Mouse (Mus musculus) bone marrow, adult 2 months (tissue): ENCODE results near the gene Dysf. TPM values are rescaled to one million over a fixed set of nuclear protein-coding genes. Genes with fewer than 3 reads are reported as not detected.

Experiments
- H3K27ac ChIP-seq: fragments of 200-500 bp; 2 replicates; pipeline ENCODE4 v1.5.1; 2012; ENCODE audit warnings: low read depth, mild to moderate bottlenecking, control low read depth, inconsistent platforms, low read length; ENCODE audit not compliant: control insufficient read depth, poor library complexity, insufficient read depth
- H3K4me1 ChIP-seq: fragments of 200-500 bp; 2 replicates; pipeline ENCODE4 v1.6.1; 2011; ENCODE audit warnings: low read length; ENCODE audit not compliant: control insufficient read depth, insufficient read depth
- H3K4me3 ChIP-seq: fragments of 200-500 bp; replicated peaks from 2 replicates; pipeline ENCODE3; 2011; ENCODE audit warnings: mild to moderate bottlenecking, low read depth, low read length, control low read depth; ENCODE audit not compliant: control insufficient read depth
- CTCF ChIP-seq: fragments of 200-500 bp; IDR thresholded peaks from 2 replicates; pipeline ENCODE4 v1.5.1; 2011; ENCODE audit warnings: low read length, control low read depth; ENCODE audit not compliant: control insufficient read depth, insufficient read depth
- POLR2A ChIP-seq: fragments of 200-500 bp; IDR thresholded peaks from 2 replicates; pipeline ENCODE4 v1.6.1; 2011; ENCODE audit warnings: low read depth, mild to moderate bottlenecking, control low read depth, low read length, borderline replicate concordance; ENCODE audit not compliant: control insufficient read depth
- WGBS: fragments of 180-500 bp; shearing (Covaris S2); methylation state at CpG from one replicate; pipeline ENCODE4 v1.1.7; 2018; 5-methylcytosine and 5-hydroxymethylcytosine counted together
- polyA plus RNA-seq: library from polyadenylated mRNA; stranded (reverse); fragments of >200 nt; gene quantifications from 2 replicates; pipeline ENCODE4 v1.2.4, GENCODE M21; 2011; ENCODE audit warnings: low replicate concordance; ENCODE audit not compliant: missing spikeins, insufficient read depth, insufficient read length

Gene Dysf
- polyA plus RNA-seq, 1 experiment = 8.9 TPM

- WGBS = 79% methylated on average over 4 of the region's 4 CpGs
- Histone ChIP-seq H3K27ac (no peak overlapping the region), H3K4me3 (no peak overlapping the region), H3K4me1 (no peaks in the 10 kb centered on the region)
- TF ChIP-seq CTCF = no peak
- TF ChIP-seq POLR2A = no peak
These were observed 136.0 kb downstream of the Dysf start for GRCm38 (mm10) chr6:84144393-84144792.

GRCm38 (mm10) chr6:84147206-84148004 is 139.0 kb downstream of the Dysf start:
- Histone ChIP-seq H3K27ac (no peak overlapping the region), H3K4me1 (no peaks in the 10 kb centered on the region), H3K4me3 (no peak overlapping the region)
- TF ChIP-seq POLR2A (no peak), CTCF (no peak)
- 67% methylated on average over 13 of the region's 13 CpGs for WGBS

- TF ChIP-seq POLR2A (no peak), CTCF (no peak)
- H3K27ac ChIP-seq = no peak overlapping the region
- H3K4me1 ChIP-seq = no peaks in the 10 kb centered on the region
- WGBS = 51% methylated on average over 6 of the region's 6 CpGs
- no peak overlapping the region for H3K4me3 ChIP-seq
These were observed 140.1 kb downstream of the Dysf start for GRCm38 (mm10) chr6:84148470-84148869.

GRCm38 (mm10) chr6:84154508-84154907 is 146.1 kb downstream of the Dysf start:
- H3K27ac ChIP-seq = no peak overlapping the region
- H3K4me1 ChIP-seq = no peaks in the 10 kb centered on the region
- no peak overlapping the region for H3K4me3 ChIP-seq
- WGBS = 82% methylated on average over 2 of the region's 2 CpGs
- TF ChIP-seq POLR2A (no peak), CTCF (no peak)

GRCm38 (mm10) chr6:84155765-84156164 is 147.4 kb downstream of the Dysf start:
- TF ChIP-seq CTCF (no peak), POLR2A (no peak)
- H3K4me3 ChIP-seq = no peak overlapping the region
- WGBS = 39% methylated on average over 3 of the region's 3 CpGs
- H3K4me1 ChIP-seq = no peaks in the 10 kb centered on the region
- H3K27ac ChIP-seq = no peak overlapping the region

GRCm38 (mm10) chr6:84156481-84157025 is 148.2 kb downstream of the Dysf start:
- TF ChIP-seq POLR2A (no peak), CTCF (no peak)
- Histone ChIP-seq H3K4me3 (no peak overlapping the region), H3K4me1 (no peaks in the 10 kb centered on the region), H3K27ac (no peak overlapping the region)
- 77% methylated on average over 4 of the region's 4 CpGs for WGBS

GRCm38 (mm10) chr6:84159046-84159445 is 150.7 kb downstream of the Dysf start:
- no peak overlapping the region for H3K27ac ChIP-seq
- WGBS = 78% methylated on average over 4 of the region's 4 CpGs
- TF ChIP-seq CTCF = no peak
- no peak for TF ChIP-seq POLR2A
- no peak overlapping the region for H3K4me3 ChIP-seq
- H3K4me1 ChIP-seq = no peaks in the 10 kb centered on the region

GRCm38 (mm10) chr6:84167612-84168011 is 159.2 kb downstream of the Dysf start:
- Histone ChIP-seq H3K4me3 (no peak overlapping the region), H3K4me1 (no peaks in the 10 kb centered on the region), H3K27ac (no peak overlapping the region)
- 84% methylated on average over 13 of the region's 14 CpGs for WGBS
- TF ChIP-seq POLR2A (no peak), CTCF (no peak)

GRCm38 (mm10) chr6:84168571-84168970 is 160.2 kb downstream of the Dysf start:
- no peak overlapping the region for H3K27ac ChIP-seq
- H3K4me3 ChIP-seq = no peak overlapping the region
- TF ChIP-seq CTCF (no peak), POLR2A (no peak)
- H3K4me1 ChIP-seq = no peaks in the 10 kb centered on the region
- 84% methylated on average over 1 of the region's 1 CpGs for WGBS
